Mouse (Mus musculus): ENCODE results near the gene Alms1. TPM values are rescaled to one million over a fixed set of nuclear protein-coding genes. Genes with fewer than 3 reads are reported as not detected.
A peak's percentile ranks its signal among the peaks of the same experiment; 100 is the strongest.

The Alms1 gene
- total RNA-seq (2017), result 17.8 and 22.6 TPM in 2 replicates

DNA sequence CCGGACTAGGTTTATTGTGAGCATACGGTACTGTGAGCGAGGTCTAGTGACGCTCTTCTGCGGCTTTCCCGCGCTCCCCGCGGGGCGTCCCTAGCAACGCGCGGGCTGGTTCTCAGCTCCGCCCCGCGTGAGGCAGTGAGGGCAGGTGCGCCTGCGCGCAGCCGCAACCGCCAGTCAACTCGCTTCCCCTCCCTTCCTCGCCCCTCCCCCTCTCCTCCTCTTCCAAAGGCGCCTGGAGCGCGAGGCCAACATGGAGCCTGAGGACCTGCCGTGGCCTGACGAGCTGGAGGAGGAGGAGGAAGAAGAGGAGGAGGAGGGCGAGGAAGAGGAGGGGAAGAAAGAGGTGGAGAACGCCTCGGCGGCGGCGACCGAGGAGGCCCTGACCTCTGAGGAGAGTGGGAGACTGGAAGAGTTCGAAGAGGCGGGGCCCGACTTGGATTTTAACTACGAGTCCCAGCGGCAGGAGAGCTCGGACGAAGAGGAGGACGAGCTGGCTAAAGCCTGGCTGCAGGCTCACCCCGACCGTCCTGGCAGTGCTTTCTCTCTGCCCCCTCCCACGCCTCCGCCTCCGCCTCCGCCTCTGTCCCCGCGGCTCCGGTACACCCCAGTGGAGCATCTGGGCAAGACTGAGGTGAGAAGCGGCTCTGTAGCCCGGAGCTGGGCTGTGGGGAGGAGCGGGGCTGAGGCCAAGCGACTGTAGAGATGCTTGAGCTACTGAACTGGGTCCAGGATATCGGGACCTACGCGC, at the start of gene Alms1:
Gene Alms1 (plus strand): TSS at position 136 of the 748 bp plus-strand sequence.
- ATAC-seq (replicated peaks in 1 of 2; ENCODE audit: insufficient read depth in 1 of 2, low FRiP score in 2 of 2, low TSS enrichment in 1 of 2, low read depth in 1 of 2, poor library complexity in 2 of 2, severe bottlenecking in 2 of 2), result peak; percentile 83 to 97

DNA sequence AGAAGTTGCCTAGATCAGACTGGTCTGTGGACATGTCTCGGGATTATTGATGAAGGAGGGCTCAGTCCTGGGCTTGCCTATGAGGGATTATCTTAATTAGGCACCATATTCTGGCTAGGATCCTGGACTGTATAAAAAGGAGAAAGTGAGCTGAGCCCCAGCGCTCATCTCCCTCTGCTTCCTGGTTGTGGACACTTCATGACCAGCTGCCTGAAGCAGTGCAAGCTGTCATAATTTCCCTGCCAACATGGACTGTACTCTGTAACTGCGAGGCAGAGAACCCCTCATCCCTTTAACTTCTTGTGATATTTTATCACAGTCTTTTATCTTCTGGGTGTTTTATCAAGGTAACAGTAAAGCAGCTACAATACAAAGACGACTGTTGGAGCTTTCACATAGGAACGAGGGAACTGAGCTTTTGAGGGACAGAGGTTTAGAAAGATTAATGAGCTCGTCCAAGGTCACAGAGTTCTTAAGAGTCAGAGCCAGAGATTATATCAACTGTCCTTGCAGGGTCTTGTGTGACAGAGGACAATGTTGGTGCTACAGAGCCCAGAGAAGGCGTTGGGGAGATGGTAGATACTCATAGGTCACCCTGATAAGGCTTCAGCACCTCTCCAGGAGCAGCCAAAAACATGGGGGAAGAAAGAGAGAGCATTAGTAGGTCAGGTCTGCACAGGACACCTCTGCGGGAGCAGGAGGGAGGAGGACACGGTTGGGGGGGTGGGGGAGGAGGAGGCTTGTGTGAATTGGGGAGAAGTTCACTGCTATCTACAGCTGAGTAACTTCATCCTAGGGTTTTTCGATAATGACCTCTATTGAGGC, 43.8 kb upstream of the Alms1 start:
- ATAC-seq (replicated peaks in 1 of 2; ENCODE audit: insufficient read depth in 1 of 2, low FRiP score in 2 of 2, low TSS enrichment in 1 of 2, low read depth in 1 of 2, poor library complexity in 2 of 2, severe bottlenecking in 2 of 2), result no peak

DNA sequence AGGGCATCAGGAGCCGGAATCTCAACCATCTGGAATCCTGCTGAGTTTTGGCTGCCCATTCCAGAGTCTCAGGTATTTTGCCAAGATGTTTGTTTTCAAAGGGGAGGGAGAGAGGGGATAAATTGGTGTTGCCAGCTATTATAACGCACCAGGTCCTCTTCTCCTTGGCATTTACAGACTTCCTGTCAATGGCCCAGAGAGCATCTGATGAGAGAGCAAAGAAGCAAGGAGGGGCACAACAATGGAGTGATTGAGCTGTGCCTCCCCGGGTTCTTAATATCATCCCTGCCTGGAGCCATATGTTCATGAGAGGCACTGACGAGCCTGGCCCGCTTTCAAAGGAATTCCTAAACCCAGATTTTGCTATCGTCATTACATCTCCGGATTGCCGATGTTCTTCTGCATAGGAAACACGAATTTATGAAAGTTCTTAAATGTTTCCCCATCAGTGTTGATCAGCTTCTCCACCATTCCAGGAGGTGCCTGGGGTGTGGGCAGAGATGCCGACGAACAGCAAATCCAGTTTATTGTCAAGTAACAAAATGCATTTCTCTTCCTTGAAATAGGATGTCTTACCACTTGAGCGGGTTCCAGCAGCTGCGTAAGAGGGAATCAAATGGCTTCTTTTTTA, 43.0 kb upstream of the Alms1 start:
- no peak for ATAC-seq (replicated peaks in 1 of 2; ENCODE audit: insufficient read depth in 1 of 2, low FRiP score in 2 of 2, low TSS enrichment in 1 of 2, low read depth in 1 of 2, poor library complexity in 2 of 2, severe bottlenecking in 2 of 2)

DNA sequence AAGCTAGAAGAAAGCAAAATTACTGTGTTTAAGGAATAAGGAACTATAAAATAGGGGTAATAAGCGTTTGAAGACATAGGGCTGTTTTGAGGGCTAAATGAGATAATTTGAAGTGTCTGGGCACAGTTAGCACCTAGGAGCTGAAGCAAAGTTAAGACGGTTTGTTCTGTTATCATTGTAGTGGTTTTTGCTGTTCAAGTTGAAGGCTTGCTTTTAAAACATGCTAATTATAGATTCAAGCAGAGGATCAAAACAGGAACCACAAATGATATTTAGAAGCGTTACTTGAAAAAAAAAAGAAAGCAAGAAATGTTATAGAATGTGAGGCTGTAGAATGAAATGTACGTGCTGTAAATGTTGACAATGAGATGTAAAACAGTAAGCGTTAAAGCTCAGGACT, 39.7 kb upstream of the Alms1 start:
- no peak for ATAC-seq (replicated peaks in 1 of 2; ENCODE audit: insufficient read depth in 1 of 2, low FRiP score in 2 of 2, low TSS enrichment in 1 of 2, low read depth in 1 of 2, poor library complexity in 2 of 2, severe bottlenecking in 2 of 2)

DNA sequence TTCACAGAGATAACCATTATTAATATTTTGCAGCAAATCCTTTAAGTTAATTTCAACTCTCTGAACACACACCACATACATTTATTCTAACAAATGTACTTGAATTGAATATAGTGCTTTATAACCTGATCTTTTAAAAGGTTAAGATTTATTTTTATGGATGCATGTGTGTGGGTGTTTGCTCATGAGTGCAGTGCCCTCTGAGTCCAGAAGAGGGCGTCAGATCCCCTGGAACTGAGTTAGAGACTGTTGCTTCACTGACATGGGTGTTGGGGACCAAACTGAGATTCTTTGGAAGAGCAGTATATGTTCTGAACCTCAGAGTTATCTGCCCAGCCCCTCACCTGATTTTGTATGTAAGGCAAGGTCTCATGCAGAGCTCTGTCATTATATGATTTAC, 25.0 kb upstream of the Alms1 start:
- ATAC-seq (replicated peaks in 1 of 2; ENCODE audit: insufficient read depth in 1 of 2, low FRiP score in 2 of 2, low TSS enrichment in 1 of 2, low read depth in 1 of 2, poor library complexity in 2 of 2, severe bottlenecking in 2 of 2), result no peak

DNA sequence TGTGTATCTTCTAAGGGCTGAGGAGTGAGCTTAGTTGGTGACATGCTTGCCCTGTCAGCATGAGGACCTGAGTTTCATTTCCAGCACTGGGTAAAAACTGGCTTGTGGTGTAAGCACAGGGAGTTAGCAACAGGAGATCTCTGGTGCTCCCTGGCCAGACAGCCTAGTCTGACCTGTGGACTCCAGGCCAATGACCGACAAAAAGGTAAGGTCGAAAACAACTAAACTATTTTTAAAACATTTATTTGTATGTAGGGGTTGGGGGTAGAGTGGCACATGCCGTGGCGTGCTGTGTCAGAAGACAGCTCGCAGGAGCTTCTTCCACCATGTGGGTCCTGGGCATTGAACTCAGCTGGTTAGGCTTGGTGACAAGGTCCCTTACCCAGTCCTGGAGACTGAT, 14.5 kb upstream of the Alms1 start:
- no peak for ATAC-seq (replicated peaks in 1 of 2; ENCODE audit: insufficient read depth in 1 of 2, low FRiP score in 2 of 2, low TSS enrichment in 1 of 2, low read depth in 1 of 2, poor library complexity in 2 of 2, severe bottlenecking in 2 of 2)

DNA sequence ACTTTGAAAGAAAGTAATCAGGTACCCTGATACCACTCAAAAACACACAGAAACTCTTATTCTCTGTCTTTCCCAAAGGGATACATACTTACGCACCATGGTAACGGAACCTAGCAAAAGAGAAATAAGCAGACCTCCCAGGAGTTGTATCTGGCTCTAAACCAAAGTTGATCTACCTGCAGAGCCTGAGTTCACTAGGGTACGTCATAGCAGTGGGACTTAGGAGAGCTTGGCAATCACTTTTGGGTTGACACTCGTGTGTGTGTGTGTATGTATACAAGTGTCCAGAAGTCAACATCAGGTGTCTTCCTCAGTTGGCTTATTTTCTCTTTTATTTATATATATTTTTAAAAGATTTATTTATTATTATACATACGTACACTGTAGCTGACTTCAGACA, 5.6 kb upstream of the Alms1 start:
- ATAC-seq (replicated peaks in 1 of 2; ENCODE audit: insufficient read depth in 1 of 2, low FRiP score in 2 of 2, low TSS enrichment in 1 of 2, low read depth in 1 of 2, poor library complexity in 2 of 2, severe bottlenecking in 2 of 2), result no peak

DNA sequence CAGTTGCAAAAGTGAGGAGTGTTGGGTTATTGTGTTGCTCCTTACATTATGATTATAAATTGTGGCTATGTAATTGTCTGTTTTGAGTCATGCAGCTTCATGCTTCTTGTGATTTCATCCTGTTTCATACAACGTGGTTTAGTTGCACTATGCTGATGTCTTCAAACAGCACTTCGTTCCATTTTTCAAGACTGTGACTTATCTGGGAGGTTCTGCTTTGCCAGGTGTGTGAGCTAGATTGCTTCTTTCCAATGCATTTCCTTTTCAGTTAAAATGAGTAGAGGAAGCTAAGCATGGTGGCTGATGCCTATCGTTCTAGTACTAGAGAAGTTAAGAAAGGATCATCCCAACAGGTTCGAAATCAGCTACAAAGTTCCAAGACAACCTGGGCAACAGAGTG, 2.7 kb upstream of the Alms1 start:
- ATAC-seq (replicated peaks in 1 of 2; ENCODE audit: insufficient read depth in 1 of 2, low FRiP score in 2 of 2, low TSS enrichment in 1 of 2, low read depth in 1 of 2, poor library complexity in 2 of 2, severe bottlenecking in 2 of 2), result no peak

DNA sequence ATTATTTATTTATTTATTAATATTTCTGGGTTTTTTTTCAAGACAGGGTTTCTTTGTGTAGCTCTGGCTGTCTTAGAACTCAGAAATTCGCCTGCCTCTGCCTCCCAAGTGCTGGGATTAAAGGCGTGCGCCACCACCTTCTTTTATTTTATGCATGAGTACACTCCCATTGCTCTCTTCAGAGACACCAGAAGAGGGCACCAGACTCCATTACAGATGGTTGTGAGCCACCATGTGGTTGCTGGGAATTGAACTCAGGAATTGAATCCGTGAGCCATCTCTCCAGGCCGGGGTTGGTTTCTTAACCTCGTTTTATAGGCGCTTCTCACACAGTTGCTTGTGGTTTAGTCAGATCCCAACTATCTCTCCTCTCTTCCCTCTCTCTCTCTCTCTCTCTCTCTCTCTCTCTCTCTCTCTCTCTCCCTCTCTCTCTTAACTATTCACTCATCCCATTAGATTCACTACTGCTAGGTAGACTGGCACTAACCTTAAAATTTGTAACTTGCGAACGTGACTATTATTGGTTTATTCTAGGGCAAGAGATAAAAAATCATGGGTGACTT, 445 bp upstream of the Alms1 start:
- ATAC-seq (replicated peaks in 1 of 2; ENCODE audit: insufficient read depth in 1 of 2, low FRiP score in 2 of 2, low TSS enrichment in 1 of 2, low read depth in 1 of 2, poor library complexity in 2 of 2, severe bottlenecking in 2 of 2), result no peak

DNA sequence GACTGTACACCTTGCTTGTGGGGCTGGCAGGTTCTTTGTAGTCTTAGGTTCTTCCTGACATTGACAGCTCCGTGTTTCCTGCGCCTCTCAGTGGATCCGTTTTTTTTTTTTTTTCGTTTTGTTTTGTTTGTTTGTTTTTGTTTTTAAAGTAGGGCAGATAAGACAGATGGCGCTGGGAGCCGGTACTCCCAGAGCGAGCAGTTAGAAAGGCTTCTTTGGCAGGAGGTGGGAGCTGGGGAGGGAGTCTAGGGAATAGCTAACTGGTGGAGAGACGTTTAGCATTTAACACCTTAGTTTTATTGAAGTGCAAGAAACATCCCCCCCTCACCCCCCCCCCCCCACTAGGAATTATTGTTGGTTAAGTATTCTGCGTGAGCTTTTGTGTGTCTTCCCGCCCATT, 833 bp downstream of the Alms1 start:
- ATAC-seq (replicated peaks in 1 of 2; ENCODE audit: insufficient read depth in 1 of 2, low FRiP score in 2 of 2, low TSS enrichment in 1 of 2, low read depth in 1 of 2, poor library complexity in 2 of 2, severe bottlenecking in 2 of 2), result no peak

DNA sequence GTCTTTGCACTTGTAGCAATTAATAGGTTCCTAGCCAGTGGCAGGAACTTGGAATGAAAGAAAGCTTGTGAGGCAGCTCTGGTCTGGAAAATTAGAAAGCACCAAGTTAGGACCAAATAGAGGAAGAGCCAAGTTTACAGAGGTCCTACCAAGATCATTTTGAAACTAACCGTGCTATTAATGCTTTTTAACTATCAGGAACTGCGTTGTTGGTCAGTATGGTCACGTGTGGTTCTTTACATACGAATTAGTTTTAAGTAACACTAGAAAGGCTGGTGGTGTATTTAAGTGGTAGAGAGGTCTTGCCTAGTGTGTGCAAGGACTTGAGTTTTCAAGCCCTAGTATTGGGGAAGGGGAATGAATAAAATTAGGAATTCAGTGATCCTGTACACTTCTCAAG, 1.2 kb downstream of the Alms1 start:
- ATAC-seq (replicated peaks in 1 of 2; ENCODE audit: insufficient read depth in 1 of 2, low FRiP score in 2 of 2, low TSS enrichment in 1 of 2, low read depth in 1 of 2, poor library complexity in 2 of 2, severe bottlenecking in 2 of 2), result no peak

DNA sequence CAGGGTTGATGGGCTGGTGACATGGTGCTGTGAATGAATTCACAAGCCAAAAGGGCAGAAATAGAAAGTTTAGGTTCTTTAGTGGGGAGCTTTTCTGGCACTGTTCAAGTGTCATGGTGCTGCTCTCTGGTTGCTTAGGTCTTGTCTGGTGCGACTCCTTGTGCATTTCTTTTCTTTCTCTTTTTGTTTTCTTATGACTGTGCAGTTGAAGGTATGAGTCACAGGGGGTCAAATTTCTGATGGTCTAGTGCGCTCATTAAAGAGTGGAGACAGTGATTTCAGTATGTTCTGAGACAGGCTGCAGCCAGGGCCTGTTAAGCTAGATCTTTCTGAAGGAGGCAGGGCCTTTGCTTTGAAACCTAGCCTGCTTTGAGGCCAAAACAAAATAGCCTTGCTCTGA, 2.8 kb downstream of the Alms1 start:
- no peak for ATAC-seq (replicated peaks in 1 of 2; ENCODE audit: insufficient read depth in 1 of 2, low FRiP score in 2 of 2, low TSS enrichment in 1 of 2, low read depth in 1 of 2, poor library complexity in 2 of 2, severe bottlenecking in 2 of 2)

DNA sequence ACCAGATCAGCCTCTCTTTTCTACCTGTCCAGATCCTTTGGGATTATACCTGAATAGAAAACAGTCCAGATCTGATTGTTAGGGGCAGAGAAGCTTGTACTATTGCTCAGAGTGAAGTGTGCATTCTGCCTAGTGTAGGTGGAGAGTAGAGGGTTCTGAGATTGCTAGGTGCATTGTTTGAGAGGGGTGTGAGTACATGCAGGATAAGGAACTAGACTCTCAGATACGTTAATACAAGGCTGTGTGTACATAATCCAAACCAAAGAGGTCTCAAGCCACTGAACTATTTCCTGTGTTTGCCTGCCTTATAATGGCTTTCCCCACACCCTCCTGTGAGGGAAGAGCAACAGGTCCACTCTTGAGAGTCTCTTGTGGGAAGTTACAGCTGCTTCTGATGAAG, 12.0 kb downstream of the Alms1 start:
- ATAC-seq (replicated peaks in 1 of 2; ENCODE audit: insufficient read depth in 1 of 2, low FRiP score in 2 of 2, low TSS enrichment in 1 of 2, low read depth in 1 of 2, poor library complexity in 2 of 2, severe bottlenecking in 2 of 2), result no peak

DNA sequence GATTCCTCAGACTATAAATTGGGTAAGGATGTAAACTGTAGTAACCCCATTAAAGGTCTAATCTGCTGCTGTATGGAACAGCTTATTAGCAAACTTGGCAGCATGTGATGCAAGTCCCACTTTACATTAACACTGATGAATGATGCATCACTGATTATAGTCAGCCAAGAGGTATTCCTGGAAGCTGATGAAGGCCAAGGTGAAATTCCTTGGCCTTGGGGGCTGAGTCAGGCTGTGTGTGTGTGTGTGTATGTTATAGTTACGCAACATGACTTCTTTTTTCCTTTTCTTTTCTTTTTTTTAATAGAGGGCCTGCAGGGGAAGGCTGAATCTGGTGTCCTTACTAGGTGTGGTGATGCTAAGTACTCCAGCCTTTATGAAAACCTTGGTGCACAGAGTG, 23.2 kb downstream of the Alms1 start:
- no peak for ATAC-seq (replicated peaks in 1 of 2; ENCODE audit: insufficient read depth in 1 of 2, low FRiP score in 2 of 2, low TSS enrichment in 1 of 2, low read depth in 1 of 2, poor library complexity in 2 of 2, severe bottlenecking in 2 of 2)

DNA sequence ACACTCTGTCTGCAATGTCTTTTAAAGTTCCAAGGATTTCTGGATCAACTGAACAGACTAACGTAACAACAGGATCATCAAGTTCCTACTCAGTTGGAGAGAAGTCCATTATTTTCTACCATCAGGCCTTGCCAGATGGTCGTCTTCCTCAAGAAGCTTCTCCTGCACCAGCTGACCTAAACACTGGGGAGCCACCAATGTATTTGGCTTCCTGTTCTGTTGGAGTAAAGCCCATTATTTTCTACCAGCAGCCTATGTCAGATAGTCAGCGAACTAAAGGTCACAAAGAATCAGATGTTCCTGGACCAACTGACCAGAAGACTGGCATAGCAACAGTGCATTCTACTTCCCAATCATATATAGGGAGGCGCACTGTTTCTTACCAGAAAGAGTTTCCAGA, 33.5 kb downstream of the Alms1 start:
- no peak for ATAC-seq (replicated peaks in 1 of 2; ENCODE audit: insufficient read depth in 1 of 2, low FRiP score in 2 of 2, low TSS enrichment in 1 of 2, low read depth in 1 of 2, poor library complexity in 2 of 2, severe bottlenecking in 2 of 2)

DNA sequence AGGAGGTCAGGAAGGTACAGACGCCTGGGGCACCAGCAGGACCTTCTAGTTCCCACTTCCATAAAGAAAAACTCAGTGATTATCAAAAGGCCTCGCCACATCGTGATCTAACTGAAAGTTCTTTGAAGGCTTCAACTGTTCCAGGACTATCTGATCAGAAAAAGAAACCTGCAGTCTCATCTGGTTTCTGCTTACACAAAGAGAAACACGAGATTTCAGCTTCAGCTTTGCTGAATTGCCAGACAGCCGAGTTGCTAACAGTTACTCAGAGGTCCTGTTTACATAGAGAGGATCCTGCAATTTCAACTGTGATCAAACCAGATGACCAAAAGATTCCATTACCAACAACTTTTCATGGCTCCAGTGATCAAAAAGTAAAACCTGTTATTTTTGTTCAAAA, 34.3 kb downstream of the Alms1 start:
- no peak for ATAC-seq (replicated peaks in 1 of 2; ENCODE audit: insufficient read depth in 1 of 2, low FRiP score in 2 of 2, low TSS enrichment in 1 of 2, low read depth in 1 of 2, poor library complexity in 2 of 2, severe bottlenecking in 2 of 2)

DNA sequence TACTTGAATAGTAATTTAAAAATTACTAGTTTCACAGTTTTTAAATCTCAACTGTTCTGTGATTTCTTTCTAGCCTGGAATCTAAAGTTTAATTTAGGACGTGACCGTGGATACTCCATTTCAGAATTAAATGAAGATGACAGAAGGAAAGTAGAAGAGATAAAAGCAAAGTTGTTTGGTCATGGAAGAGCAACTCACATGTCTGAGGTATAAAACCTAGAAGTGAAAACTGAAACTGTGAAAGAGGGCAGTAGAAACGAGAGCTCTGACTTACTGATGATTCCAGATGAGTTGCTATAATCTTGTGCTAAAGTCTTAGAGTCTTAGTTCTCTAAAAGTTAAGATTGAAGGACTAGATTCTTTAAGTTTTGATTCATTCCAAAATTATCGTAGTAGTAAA, 37.2 kb downstream of the Alms1 start:
- ATAC-seq (replicated peaks in 1 of 2; ENCODE audit: insufficient read depth in 1 of 2, low FRiP score in 2 of 2, low TSS enrichment in 1 of 2, low read depth in 1 of 2, poor library complexity in 2 of 2, severe bottlenecking in 2 of 2), result no peak

DNA sequence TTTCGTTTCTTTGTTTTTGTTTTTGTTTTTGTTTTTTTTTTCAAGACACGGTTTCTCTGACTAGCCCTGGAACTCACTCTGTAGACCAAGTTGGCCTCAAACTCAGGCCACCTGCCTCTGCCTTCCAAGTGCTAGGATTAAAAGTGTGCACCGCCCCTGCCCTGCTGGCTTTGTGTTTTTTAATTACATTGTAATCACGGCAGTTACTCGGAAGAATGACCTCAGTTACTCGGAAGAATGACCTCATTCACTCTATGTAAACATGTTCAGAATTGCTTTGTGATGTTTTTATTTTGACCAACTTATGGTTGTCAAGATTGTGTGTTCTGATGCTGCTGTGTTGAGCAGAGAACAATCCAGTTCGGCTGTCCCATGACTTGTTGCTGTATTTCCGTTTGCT, 45.8 kb downstream of the Alms1 start:
- no peak for ATAC-seq (replicated peaks in 1 of 2; ENCODE audit: insufficient read depth in 1 of 2, low FRiP score in 2 of 2, low TSS enrichment in 1 of 2, low read depth in 1 of 2, poor library complexity in 2 of 2, severe bottlenecking in 2 of 2)

Data from hematopoietic stem cell, adult 5-6 weeks (primary cell).